Comparison of ENCODE assay signal across 8 mouse cellular contexts in the genomic region with DNA sequence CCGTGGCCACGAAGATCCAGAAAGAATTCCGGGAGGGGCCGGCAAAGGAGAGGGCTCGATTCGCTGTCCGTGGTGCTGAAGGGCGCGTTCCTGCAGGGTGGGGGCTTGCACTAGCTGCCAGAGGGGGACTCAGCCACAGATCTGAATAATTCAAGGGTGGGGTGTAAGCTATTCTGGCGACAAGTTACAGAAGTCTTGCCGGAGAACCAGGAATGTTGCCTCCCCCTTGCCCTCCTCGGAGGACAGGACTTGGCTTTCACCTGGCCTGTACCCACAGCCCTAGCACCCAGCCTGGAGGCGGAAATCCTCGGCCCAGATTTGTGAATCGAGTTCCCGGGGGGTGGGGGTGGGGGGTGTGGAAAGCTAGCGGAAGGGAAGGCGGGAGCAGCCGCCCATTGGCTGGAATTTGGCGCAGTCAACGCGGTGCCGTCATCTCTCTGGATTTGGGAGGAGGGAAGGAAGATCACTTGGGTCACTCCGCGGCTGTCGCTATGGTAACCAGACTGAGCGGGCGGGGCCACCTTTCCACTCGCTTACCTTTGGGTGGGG. TPM values are rescaled to one million over a fixed set of nuclear protein-coding genes. Genes with fewer than 3 reads are reported as not detected.
A peak's percentile ranks its signal among the peaks of the same experiment; 100 is the strongest.
DNase-seq lines count a peak whose midpoint lies in the region; ATAC-seq and TF ChIP-seq lines count a peak whose summit lies in the region.

No protein-coding gene starts in this region.

- H3K36me3 ChIP-seq in forebrain, embryonic 10.5 days (replicated peaks) = no peaks in the 10 kb centered on the region
- no peaks in the 10 kb centered on the region for H3K36me3 ChIP-seq in heart, embryonic 16.5 days (ENCODE audit: control insufficient read depth, insufficient read depth)
- H3K36me3 ChIP-seq in liver, embryonic 13.5 days = no peaks in the 10 kb centered on the region
- H3K36me3 ChIP-seq in neural tube, embryonic 15.5 days = no peaks in the 10 kb centered on the region

- H3K4me1 ChIP-seq in forebrain, embryonic 10.5 days = peaks cover 63% of the 10 kb centered on the region
- H3K4me1 ChIP-seq in heart, embryonic 16.5 days (ENCODE audit: control insufficient read depth, insufficient read depth, low read length) = peaks cover 11% of the 10 kb centered on the region; the same call in 1 of the 2 replicates
- peaks cover 15% of the 10 kb centered on the region for H3K4me1 ChIP-seq in liver, embryonic 13.5 days (replicated peaks)
- H3K4me1 ChIP-seq in neural tube, embryonic 15.5 days = peaks cover 48% of the 10 kb centered on the region

- H3K4me2 ChIP-seq in heart, embryonic 16.5 days (ENCODE audit: low read depth, low read length) = peak overlapping the region; percentile 47
- peak overlapping the region; percentile 10; the same call in 1 of the 2 replicates for H3K4me2 ChIP-seq in liver, embryonic 13.5 days
- peak overlapping the region; percentile 83 for H3K4me2 ChIP-seq in neural tube, embryonic 15.5 days

- WGBS in forebrain, embryonic 10.5 days = under 1% methylated on average over 29 of the region's 29 CpGs
- WGBS in heart, embryonic 16.5 days = under 1% methylated on average over 29 of the region's 29 CpGs
- WGBS in liver, embryonic 13.5 days (ENCODE audit: insufficient replicate concordance) = 1% methylated on average over 29 of the region's 29 CpGs
- WGBS in neural tube, embryonic 15.5 days = under 1% methylated on average over 29 of the region's 29 CpGs

- peak overlapping the region; percentile 3; the same call in 1 of the 2 replicates for H3K27ac ChIP-seq in forebrain, embryonic 10.5 days
- no peak overlapping the region for H3K27ac ChIP-seq in heart, embryonic 16.5 days (ENCODE audit: low read length)
- no peak overlapping the region for H3K27ac ChIP-seq in liver, embryonic 13.5 days
- H3K27ac ChIP-seq in neural tube, embryonic 15.5 days (replicated peaks) = peak overlapping the region; percentile 85

- peak overlapping the region; percentile 76 for H3K4me3 ChIP-seq in forebrain, embryonic 10.5 days
- H3K4me3 ChIP-seq in heart, embryonic 16.5 days (ENCODE audit: low read length) = peak overlapping the region; percentile 34
- no peak overlapping the region for H3K4me3 ChIP-seq in liver, embryonic 13.5 days (replicated peaks)
- H3K4me3 ChIP-seq in neural tube, embryonic 15.5 days (replicated peaks) = peak overlapping the region; percentile 73

- DNase-seq in CD4-positive helper T cell, adult 2 months (ENCODE audit: low read depth, low spot score) = peak; percentile 8
- DNase-seq in brain, embryonic 14.5 days (ENCODE audit: low read depth) = peak; percentile 96
- DNase-seq in forebrain, embryonic 10.5 days (ENCODE audit: extremely low spot score, low spot score) = peak; percentile 84
- peak; percentile 67 for DNase-seq in kidney, postnatal 25 days
- DNase-seq in liver, embryonic 13.5 days = peak; percentile 15
- peak; percentile 35 to 73 for DNase-seq in urinary bladder, postnatal 4 days (ENCODE audit: low spot score in 2 of 2)

- H3K27me3 ChIP-seq in forebrain, embryonic 10.5 days (ENCODE audit: poor library complexity, severe bottlenecking) = peaks cover 79% of the 10 kb centered on the region
- peaks cover 74% of the 10 kb centered on the region for H3K27me3 ChIP-seq in heart, embryonic 16.5 days (ENCODE audit: control insufficient read depth, insufficient read depth, low read length)
- peaks cover 79% of the 10 kb centered on the region for H3K27me3 ChIP-seq in liver, embryonic 13.5 days
- H3K27me3 ChIP-seq in neural tube, embryonic 15.5 days (replicated peaks) = no peaks in the 10 kb centered on the region

- H3K9ac ChIP-seq in heart, embryonic 16.5 days (ENCODE audit: low read length) = no peak overlapping the region
- no peak overlapping the region for H3K9ac ChIP-seq in liver, embryonic 13.5 days
- H3K9ac ChIP-seq in neural tube, embryonic 15.5 days (replicated peaks) = peak overlapping the region; percentile 88

- no peaks in the 10 kb centered on the region for H3K9me3 ChIP-seq in forebrain, embryonic 10.5 days
- H3K9me3 ChIP-seq in heart, embryonic 16.5 days (replicated peaks; ENCODE audit: control insufficient read depth, low read length) = no peaks in the 10 kb centered on the region
- H3K9me3 ChIP-seq in liver, embryonic 13.5 days (replicated peaks) = no peaks in the 10 kb centered on the region
- no peaks in the 10 kb centered on the region for H3K9me3 ChIP-seq in neural tube, embryonic 15.5 days (replicated peaks)

- ATAC-seq in heart, embryonic 16.5 days (replicated peaks; ENCODE audit: extremely low read depth, insufficient read depth, low FRiP score) = no peak; the same call in 1 of the 2 replicates
- no peak for ATAC-seq in liver, embryonic 13.5 days (ENCODE audit: low read depth)
- peak; percentile 77 for ATAC-seq in neural tube, embryonic 15.5 days (ENCODE audit: low FRiP score)

- TF ChIP-seq POLR2A in brain, embryonic 14.5 days (IDR thresholded peaks at IDR 0.05; ENCODE audit: borderline replicate concordance, extremely low read depth, insufficient read depth, insufficient read length, poor library complexity, severe bottlenecking) = peak; percentile 9; the same call in 1 of the 2 replicates

- no peak for TF ChIP-seq CTCF in brain, embryonic 14.5 days (IDR thresholded peaks at IDR 0.05; ENCODE audit: borderline replicate concordance, extremely low read depth, insufficient read depth, insufficient read length)

RNA-seq across cellular contexts. Expression of gene Cdk5r2, which starts 3.5 kb away (rescaled TPM):
- polyA plus RNA-seq in brain, embryonic 14.5 days (2012; rRNA removed) = 51.5 and 90.9 TPM in 2 replicates
- polyA plus RNA-seq in forebrain, embryonic 10.5 days (2016; fragmentation: Nextera tagmentation; extraction: Ambion mirVana) = 0.22 and 0.25 TPM in 2 replicates
- not detected in 2 replicates for polyA plus RNA-seq in heart, embryonic 16.5 days (2015; fragmentation: Nextera tagmentation; extraction: Ambion mirVana)
- polyA plus RNA-seq in liver, embryonic 13.5 days (2015; fragmentation: Nextera tagmentation; extraction: Ambion mirVana) = not detected in 2 replicates
- polyA plus RNA-seq in neural tube, embryonic 15.5 days (2015; fragmentation: Nextera tagmentation; extraction: Ambion mirVana) = 10.0 and 11.6 TPM in 2 replicates

RNA-seq across cellular contexts. Expression of gene Fev, which starts 27.0 kb away (rescaled TPM):
- polyA plus RNA-seq in brain, embryonic 14.5 days (2012; rRNA removed) = 0.47 and 3.4 TPM in 2 replicates
- not detected in 2 replicates for polyA plus RNA-seq in forebrain, embryonic 10.5 days (2016; fragmentation: Nextera tagmentation; extraction: Ambion mirVana)
- polyA plus RNA-seq in heart, embryonic 16.5 days (2015; fragmentation: Nextera tagmentation; extraction: Ambion mirVana) = 0.39 and 0.66 TPM in 2 replicates
- polyA plus RNA-seq in liver, embryonic 13.5 days (2015; fragmentation: Nextera tagmentation; extraction: Ambion mirVana) = 0.06 and 0.07 TPM in 2 replicates
- 0.73 TPM in 1 of 2 replicates, not detected in the other for polyA plus RNA-seq in neural tube, embryonic 15.5 days (2015; fragmentation: Nextera tagmentation; extraction: Ambion mirVana)

RNA-seq across cellular contexts. Expression of gene Cryba2, which starts 34.7 kb away (rescaled TPM):
- 0.44 and 1.1 TPM in 2 replicates for polyA plus RNA-seq in brain, embryonic 14.5 days (2012; rRNA removed)
- polyA plus RNA-seq in forebrain, embryonic 10.5 days (2016; fragmentation: Nextera tagmentation; extraction: Ambion mirVana) = not detected in 2 replicates
- not detected in 2 replicates for polyA plus RNA-seq in heart, embryonic 16.5 days (2015; fragmentation: Nextera tagmentation; extraction: Ambion mirVana)
- polyA plus RNA-seq in liver, embryonic 13.5 days (2015; fragmentation: Nextera tagmentation; extraction: Ambion mirVana) = not detected in 2 replicates
- 0.41 and 1.5 TPM in 2 replicates for polyA plus RNA-seq in neural tube, embryonic 15.5 days (2015; fragmentation: Nextera tagmentation; extraction: Ambion mirVana)

Comparison
In these comparisons a context has a peak if more than half of its experiments do, and no peak if none do; other contexts are left out.
1. DNase-seq: peak in every context shown above with its lines; median percentile 96 in brain, embryonic 14.5 days; 84 in forebrain, embryonic 10.5 days; 67 in kidney, postnatal 25 days; 54 in urinary bladder, postnatal 4 days; 15 in liver, embryonic 13.5 days; 8 in CD4-positive helper T cell, adult 2 months.
2. H3K27ac ChIP-seq: peak in forebrain, embryonic 10.5 days (single experiment) and neural tube, embryonic 15.5 days (single experiment); none in heart, embryonic 16.5 days (single experiment) and liver, embryonic 13.5 days (single experiment).
3. H3K4me2 ChIP-seq: peak in every context shown above with its lines; median percentile 83 in neural tube, embryonic 15.5 days; 47 in heart, embryonic 16.5 days; 10 in liver, embryonic 13.5 days.